ENCODE assay signal across 21 mouse cellular contexts in genomic region chr9:31320734-31321133, GRCm38 (mm10). TPM values are rescaled to one million over a fixed set of nuclear protein-coding genes. Genes with fewer than 3 reads are reported as not detected.
DNase-seq lines count a peak whose midpoint lies in the region; ATAC-seq lines count a peak whose summit lies in the region.
"Had no signal": no experiment of that assay in that cellular context is flagged by ENCODE, and none has a peak within 500 bp of the region (broad histone marks: within the 10 kb centered on the region; RNA-seq: fewer than 3 reads in every experiment).

No protein-coding gene starts in this region.

- DNase-seq in hindbrain, embryonic 10.5 days (ENCODE audit: low spot score), result no peak
- DNase-seq in urinary bladder, postnatal 14 days (ENCODE audit: low spot score), result peak; percentile 54
- no peak for DNase-seq in urinary bladder, postnatal 25 days (ENCODE audit: low spot score)
- no peak for DNase-seq in adrenal gland, adult 2 months
- DNase-seq: adrenal gland, postnatal 36 days; B cell, adult 2 months; cerebellum, postnatal 10 days; gastrocnemius, postnatal 36 days; kidney, adult 2 months; lung, adult 18-20 months; midbrain, embryonic 14.5 days; right cerebral cortex, postnatal 25 days; spleen, adult 18-20 months; thymus, postnatal 25 days had no signal

- WGBS in hindbrain, embryonic 10.5 days, result 54% methylated on average over 1 of the region's 1 CpGs
- 49% methylated on average over 1 of the region's 1 CpGs for WGBS in hindbrain, embryonic 13.5 days
- 62% methylated on average over 1 of the region's 1 CpGs for WGBS in embryonic facial prominence, embryonic 15.5 days

- no peak overlapping the region for H3K4me2 ChIP-seq in hindbrain, embryonic 13.5 days
- no peak overlapping the region for H3K4me2 ChIP-seq in embryonic facial prominence, embryonic 15.5 days (replicated peaks)
- H3K4me2 ChIP-seq: hindbrain, embryonic 14.5 days; liver, embryonic 12.5 days had no signal

- H3K4me3 ChIP-seq in hindbrain, embryonic 10.5 days, result no peak overlapping the region
- H3K4me3 ChIP-seq in hindbrain, embryonic 13.5 days, result no peak overlapping the region
- H3K4me3 ChIP-seq in embryonic facial prominence, embryonic 15.5 days (replicated peaks), result no peak overlapping the region
- H3K4me3 ChIP-seq: liver, embryonic 12.5 days had no signal

- no peak for ATAC-seq in hindbrain, embryonic 13.5 days (ENCODE audit: low FRiP score)
- ATAC-seq in embryonic facial prominence, embryonic 15.5 days (ENCODE audit: insufficient number of reproducible peaks, low FRiP score, low TSS enrichment, low read depth), result no peak
- ATAC-seq in megakaryocyte, adult 5-6 weeks (ENCODE audit: poor library complexity, severe bottlenecking), result no peak
- no peak for ATAC-seq in CD4-positive, CD25-positive, alpha-beta regulatory T cell, adult 4 months
- ATAC-seq: liver, embryonic 12.5 days had no signal

- no peaks in the 10 kb centered on the region for H3K9me3 ChIP-seq in hindbrain, embryonic 10.5 days
- H3K9me3 ChIP-seq in hindbrain, embryonic 13.5 days, result no peaks in the 10 kb centered on the region
- no peaks in the 10 kb centered on the region for H3K9me3 ChIP-seq in embryonic facial prominence, embryonic 15.5 days (replicated peaks)
- H3K9me3 ChIP-seq: liver, embryonic 12.5 days had no signal

- no peaks in the 10 kb centered on the region for H3K27me3 ChIP-seq in hindbrain, embryonic 10.5 days (ENCODE audit: insufficient read depth, poor library complexity, severe bottlenecking)
- H3K27me3 ChIP-seq in hindbrain, embryonic 13.5 days, result no peaks in the 10 kb centered on the region
- H3K27me3 ChIP-seq in embryonic facial prominence, embryonic 15.5 days, result no peaks in the 10 kb centered on the region
- H3K27me3 ChIP-seq: liver, embryonic 12.5 days had no signal

- H3K9ac ChIP-seq in hindbrain, embryonic 13.5 days, result no peak overlapping the region
- no peak overlapping the region for H3K9ac ChIP-seq in embryonic facial prominence, embryonic 15.5 days
- H3K9ac ChIP-seq: hindbrain, embryonic 14.5 days; liver, embryonic 12.5 days had no signal

- H3K4me1 ChIP-seq in hindbrain, embryonic 10.5 days (replicated peaks), result peaks cover 43% of the 10 kb centered on the region
- peaks cover 26% of the 10 kb centered on the region for H3K4me1 ChIP-seq in hindbrain, embryonic 13.5 days (replicated peaks)
- H3K4me1 ChIP-seq in embryonic facial prominence, embryonic 15.5 days, result peaks cover 15% of the 10 kb centered on the region

- peak overlapping the region; percentile 56; the same call in 1 of the 2 replicates for H3K27ac ChIP-seq in hindbrain, embryonic 10.5 days
- no peak overlapping the region for H3K27ac ChIP-seq in hindbrain, embryonic 13.5 days
- peak overlapping the region; percentile 30; the same call in 1 of the 2 replicates for H3K27ac ChIP-seq in embryonic facial prominence, embryonic 15.5 days (replicated peaks)
- H3K27ac ChIP-seq: hindbrain, embryonic 14.5 days; kidney, postnatal 0 days; liver, embryonic 12.5 days had no signal

- H3K36me3 ChIP-seq in hindbrain, embryonic 10.5 days, result no peaks in the 10 kb centered on the region; the same call in 1 of the 2 replicates
- 0 out of 2 replicates have a peak, but pooled peaks cover 5% of the 10 kb centered on the region for H3K36me3 ChIP-seq in hindbrain, embryonic 13.5 days
- H3K36me3 ChIP-seq in embryonic facial prominence, embryonic 15.5 days, result 0 out of 2 replicates have a peak, but pooled peaks cover 7% of the 10 kb centered on the region

RNA-seq across cellular contexts. Expression of gene Prdm10, which starts 40.4 kb away (rescaled TPM):
- polyA plus RNA-seq in hindbrain, embryonic 10.5 days (2016; fragmentation: Nextera tagmentation; extraction: Ambion mirVana), result 7.9 and 8.9 TPM in 2 replicates
- 7.9 and 8.6 TPM in 2 replicates for polyA plus RNA-seq in hindbrain, embryonic 13.5 days (2015; fragmentation: Nextera tagmentation; extraction: Ambion mirVana)
- polyA plus RNA-seq in embryonic facial prominence, embryonic 15.5 days (2015; fragmentation: Nextera tagmentation; extraction: Ambion mirVana), result 4.4 and 5.4 TPM in 2 replicates
- total RNA-seq in adrenal gland, adult 2 months (2021), result 10 to 100 TPM in 1 of 2 experiments, 1 to 10 TPM in 1; 8.4 to 11.3 TPM
- 6.8 and 8.6 TPM in 2 replicates for polyA plus RNA-seq in adrenal gland, adult 2 months (2012; rRNA removed)
- 10.4 and 13.3 TPM in 2 replicates for total RNA-seq in megakaryocyte, adult 5-6 weeks (2015)
- total RNA-seq in megakaryocyte, adult 5-6 weeks (2017), result 8.3 and 9.4 TPM in 2 replicates
- polyA plus RNA-seq in CD4-positive, CD25-positive, alpha-beta regulatory T cell, adult 4 months (2017; shearing (Covaris generic)), result 10 to 100 TPM in 1 of 2 experiments, 1 to 10 TPM in 1; 9.6 to 10.1 TPM
